ENCODE assay signal across 18 mouse cellular contexts in the genomic region with DNA sequence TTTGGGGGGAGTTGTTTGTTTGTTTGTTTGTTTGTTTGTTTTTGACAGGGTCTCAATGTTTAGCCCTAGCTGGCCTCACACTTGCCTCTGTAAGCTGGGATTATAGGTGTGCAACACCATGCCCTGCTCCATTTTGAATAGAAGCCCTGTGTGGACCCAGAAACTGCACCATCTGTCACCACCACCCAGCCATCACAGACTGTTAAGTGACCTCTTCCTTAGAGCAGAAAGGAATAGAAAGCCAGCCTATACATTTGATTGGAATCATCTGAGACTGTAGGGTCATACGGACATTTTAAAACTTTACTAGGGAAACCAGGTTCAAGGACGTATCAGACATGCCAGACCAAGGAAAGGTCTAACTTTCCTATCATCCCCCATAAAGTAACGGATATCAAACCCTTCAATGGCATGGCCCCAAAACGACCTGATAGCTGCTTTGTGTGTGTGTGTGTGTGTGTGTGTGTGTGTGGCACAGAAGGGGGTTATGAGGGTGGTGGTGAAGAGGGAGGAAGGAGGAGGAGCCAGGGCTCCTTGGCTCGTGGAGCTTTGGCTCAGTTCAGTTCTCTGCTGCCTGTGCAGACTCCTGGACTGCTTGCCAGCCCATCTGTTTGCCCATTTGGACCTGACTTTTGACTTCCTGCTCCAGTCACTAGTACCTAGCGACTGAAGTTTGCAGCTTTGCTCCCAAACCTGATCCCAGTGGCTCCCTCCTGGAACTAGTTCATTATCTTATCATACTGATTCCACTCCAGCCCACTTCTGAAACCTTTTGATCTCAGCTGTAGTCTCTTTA. TPM values are rescaled to one million over a fixed set of nuclear protein-coding genes. Genes with fewer than 3 reads are reported as not detected.
DNase-seq lines count a peak whose midpoint lies in the region; ATAC-seq and TF ChIP-seq lines count a peak whose summit lies in the region.
"Had no signal": no experiment of that assay in that cellular context is flagged by ENCODE, and none has a peak within 500 bp of the region (broad histone marks: within the 10 kb centered on the region; RNA-seq: fewer than 3 reads in every experiment).

No protein-coding gene starts in this region.

- peaks cover 3% of the 10 kb centered on the region; the same call in 1 of the 2 replicates for H3K27me3 ChIP-seq in kidney, embryonic 16.5 days (ENCODE audit: insufficient read depth, low read length)
- H3K27me3 ChIP-seq: intestine, embryonic 15.5 days had no signal

- H3K27ac ChIP-seq in kidney, embryonic 16.5 days (ENCODE audit: low read length) = no peak overlapping the region
- H3K27ac ChIP-seq: embryonic facial prominence, embryonic 10.5 days; gastrocnemius, adult 2 months; hindbrain, embryonic 15.5 days; intestine, embryonic 15.5 days had no signal

- H3K36me3 ChIP-seq in kidney, embryonic 16.5 days (ENCODE audit: insufficient read depth, low read length) = no peaks in the 10 kb centered on the region
- H3K36me3 ChIP-seq: embryonic facial prominence, embryonic 10.5 days; hindbrain, embryonic 15.5 days; intestine, embryonic 15.5 days had no signal

- TF ChIP-seq CTCF in brain, embryonic 14.5 days (IDR thresholded peaks at IDR 0.05; ENCODE audit: borderline replicate concordance, extremely low read depth, insufficient read depth, insufficient read length) = no peak
- TF ChIP-seq CTCF in lung, adult 2 months (IDR thresholded peaks at IDR 0.05; ENCODE audit: insufficient read depth, low read length) = no peak

- TF ChIP-seq POLR2A in brain, embryonic 14.5 days (IDR thresholded peaks at IDR 0.05; ENCODE audit: borderline replicate concordance, extremely low read depth, insufficient read depth, insufficient read length, poor library complexity, severe bottlenecking) = no peak
- TF ChIP-seq POLR2A in lung, adult 2 months (IDR thresholded peaks at IDR 0.05; ENCODE audit: borderline replicate concordance, extremely low read depth, low read depth, low read length) = no peak

- peak; percentile 32 to 43 for DNase-seq in kidney, adult 8-10 months
- peak; percentile 37 for DNase-seq in brain, embryonic 14.5 days (ENCODE audit: low read depth)
- peak; percentile 82 to 89 for DNase-seq in cerebellum, adult 18-20 months
- DNase-seq in cerebellum, postnatal 25 days = peak; percentile 78 to 84
- no peak for DNase-seq in lung, adult 2 months
- DNase-seq: adrenal gland, adult 2 months; gastrocnemius, adult 2 months; heart, adult 18-20 months; heart, postnatal 36 days; liver; lung, adult 18-20 months; retina, postnatal 1 day; right cerebral cortex, postnatal 4 days had no signal

- ATAC-seq in kidney, embryonic 16.5 days (ENCODE audit: low FRiP score, low TSS enrichment) = no peak
- no peak for ATAC-seq in megakaryocyte, adult 5-6 weeks (ENCODE audit: poor library complexity, severe bottlenecking)
- ATAC-seq: intestine, embryonic 15.5 days had no signal

- peaks cover 7% of the 10 kb centered on the region for H3K4me1 ChIP-seq in kidney, embryonic 16.5 days (ENCODE audit: insufficient read depth, low read length)
- H3K4me1 ChIP-seq in lung, adult 2 months (ENCODE audit: control insufficient read depth, insufficient read depth, low read length) = no peaks in the 10 kb centered on the region
- H3K4me1 ChIP-seq: intestine, embryonic 15.5 days had no signal

- H3K9me3 ChIP-seq in kidney, embryonic 16.5 days (ENCODE audit: low read length) = no peaks in the 10 kb centered on the region
- H3K9me3 ChIP-seq: embryonic facial prominence, embryonic 10.5 days; hindbrain, embryonic 15.5 days; intestine, embryonic 15.5 days had no signal

- no peak overlapping the region for H3K4me3 ChIP-seq in kidney, embryonic 16.5 days (ENCODE audit: low read length)
- no peak overlapping the region for H3K4me3 ChIP-seq in lung, adult 2 months (replicated peaks; ENCODE audit: extremely low read depth, low read depth, low read length)
- H3K4me3 ChIP-seq: embryonic facial prominence, embryonic 10.5 days; gastrocnemius, adult 2 months; hindbrain, embryonic 15.5 days; intestine, embryonic 15.5 days had no signal

- WGBS in kidney, embryonic 16.5 days = 52% methylated on average over 6 of the region's 6 CpGs
- WGBS in lung, adult 2 months = 52% methylated on average over 6 of the region's 6 CpGs

- no peak overlapping the region for H3K4me2 ChIP-seq in kidney, embryonic 16.5 days (replicated peaks; ENCODE audit: low read depth, low read length)
- H3K4me2 ChIP-seq: hindbrain, embryonic 15.5 days; intestine, embryonic 15.5 days had no signal

- no peak overlapping the region for H3K9ac ChIP-seq in kidney, embryonic 16.5 days (replicated peaks; ENCODE audit: low read length)
- H3K9ac ChIP-seq: hindbrain, embryonic 15.5 days; intestine, embryonic 15.5 days had no signal

RNA-seq across cellular contexts. Expression of a gene that starts 4.5 kb away (rescaled TPM):
- polyA plus RNA-seq in kidney, embryonic 16.5 days (2015; fragmentation: Nextera tagmentation; extraction: Ambion mirVana) = 25.5 and 32.1 TPM in 2 replicates
- polyA plus RNA-seq in brain, embryonic 14.5 days (2012; rRNA removed) = 30.8 and 34.1 TPM in 2 replicates
- 14.0 and 22.0 TPM in 2 replicates for polyA plus RNA-seq in lung, adult 2 months (2012; rRNA removed)
- total RNA-seq in megakaryocyte, adult 5-6 weeks (2015) = 22.4 TPM in 2 replicates
- 45.2 and 48.1 TPM in 2 replicates for total RNA-seq in megakaryocyte, adult 5-6 weeks (2017)
